Mouse (Mus musculus) cortical plate, adult 2 months (tissue): Measurements from ENCODE around the gene E130208F15Rik. TPM values are rescaled to one million over a fixed set of nuclear protein-coding genes. Genes with fewer than 3 reads are reported as not detected.

Experiments used
- H3K27ac ChIP-seq: fragments of 200-500 bp; 2 replicates; pipeline ENCODE4 v1.5.1; 2012; ENCODE audit warnings: low read length, control low read depth, inconsistent platforms; ENCODE audit not compliant: insufficient read depth
- H3K4me1 ChIP-seq: fragments of 200-500 bp; 2 replicates; pipeline ENCODE4 v1.6.1; 2011; ENCODE audit warnings: low read length; ENCODE audit not compliant: control insufficient read depth, insufficient read depth
- H3K4me3 ChIP-seq: fragments of 200-500 bp; 2 replicates; pipeline ENCODE4 v1.5.1; 2011; ENCODE audit warnings: mild to moderate bottlenecking, low read length, control low read depth; ENCODE audit not compliant: insufficient read depth
- CTCF ChIP-seq: fragments of 200-500 bp; IDR thresholded peaks from 2 replicates; pipeline ENCODE4 v1.5.1; 2011; ENCODE audit warnings: mild to moderate bottlenecking, control low read depth, low read length; ENCODE audit not compliant: insufficient read depth; ENCODE audit errors: extremely low read depth
- POLR2A ChIP-seq: fragments of 200-500 bp; IDR thresholded peaks from 2 replicates; pipeline ENCODE4 v1.6.1; 2011; ENCODE audit warnings: mild to moderate bottlenecking, low read length, control low read depth; ENCODE audit not compliant: insufficient read depth; ENCODE audit errors: extremely low read depth
- polyA plus RNA-seq: library from polyadenylated mRNA; depleted of rRNA; stranded (reverse); fragments of >200 nt; gene quantifications from 2 replicates; pipeline ENCODE4 v1.2.3, GENCODE M21; 2012

The E130208F15Rik gene
- polyA plus RNA-seq, 1 experiment = 0.35 TPM

- Histone ChIP-seq H3K4me3 (no peak overlapping the region; the same call in 1 of the 2 replicates), H3K4me1 (peaks cover 1% of the 10 kb centered on the region; the same call in 1 of the 2 replicates), H3K27ac (no peak overlapping the region)
- no peak for TF ChIP-seq POLR2A
- TF ChIP-seq CTCF = no peak
Measured at GRCm38 (mm10) chr7:30320946-30321345, 594 bp upstream of the E130208F15Rik start.

DNA sequence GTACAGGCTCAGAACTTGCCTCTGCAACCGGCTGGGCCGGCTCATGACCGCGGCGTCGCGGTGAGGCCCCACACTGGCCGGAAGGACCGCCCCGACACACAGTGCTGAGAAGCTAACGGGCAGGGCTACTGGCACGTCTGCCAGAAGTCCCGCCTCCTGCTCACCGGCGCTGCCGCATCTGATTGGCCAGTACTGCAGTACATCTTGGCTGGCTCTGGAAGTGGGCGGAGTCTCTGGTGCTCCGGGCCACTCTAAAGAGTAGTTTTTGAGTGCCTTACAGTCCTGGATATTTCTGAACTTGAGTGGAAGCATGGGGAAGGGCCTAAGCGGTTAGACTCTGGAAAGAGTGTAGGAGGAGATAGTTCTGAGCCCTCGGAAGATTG is 736 bp downstream of the E130208F15Rik start:
- no peak for TF ChIP-seq CTCF
- TF ChIP-seq POLR2A = peak; percentile 85

DNA sequence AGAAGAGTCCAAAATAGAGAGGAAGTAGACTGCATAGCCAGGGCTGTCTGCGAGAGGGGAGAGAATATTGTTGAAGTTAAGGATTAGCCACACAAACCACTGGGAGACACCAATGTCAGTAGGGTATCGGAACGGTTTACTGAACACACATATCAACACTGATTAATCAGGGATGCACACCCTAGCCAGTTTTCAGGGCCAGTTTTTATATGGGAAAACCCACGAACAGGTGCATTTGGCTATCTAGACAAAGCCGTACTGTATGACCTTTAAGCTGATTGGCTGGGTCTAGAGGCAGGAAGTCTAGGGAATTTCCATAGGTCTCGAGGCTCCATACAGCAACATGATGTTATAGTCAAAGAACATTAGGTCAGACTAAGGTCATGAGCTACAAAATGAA is 1.3 kb downstream of the E130208F15Rik start:
- Histone ChIP-seq H3K4me1 (peaks cover 1% of the 10 kb centered on the region), H3K4me3 (peak overlapping the region; percentile 48; the same call in 1 of the 2 replicates), H3K27ac (no peak overlapping the region)
- no peak for TF ChIP-seq POLR2A

More for the DNA sequence above, 736 bp downstream of the E130208F15Rik start:
- Histone ChIP-seq H3K4me1 (peaks cover 1% of the 10 kb centered on the region), H3K4me3 (peak overlapping the region; percentile 48), H3K27ac (peak overlapping the region; percentile 58)

- Histone ChIP-seq H3K4me1 (peaks cover 1% of the 10 kb centered on the region), H3K27ac (peak within 1 kb of the TSS; percentile 18; the same call in 1 of the 2 replicates), H3K4me3 (peak within 1 kb of the TSS; percentile 48; the same call in 1 of the 2 replicates)
- TF ChIP-seq POLR2A (no peak), CTCF (no peak)
Measured at GRCm38 (mm10) chr7:30323795-30324194, 2.3 kb downstream of the E130208F15Rik start, which contains the start of gene Sdhaf1. Gene Sdhaf1 (minus strand): TSS chr7:30323895.

- Histone ChIP-seq H3K4me3 (no peak overlapping the region), H3K27ac (peak overlapping the region; percentile 18; the same call in 1 of the 2 replicates), H3K4me1 (peaks cover 1% of the 10 kb centered on the region)
- TF ChIP-seq POLR2A = no peak
- TF ChIP-seq CTCF = no peak
Measured at GRCm38 (mm10) chr7:30324300-30324944, 2.9 kb downstream of the E130208F15Rik start.

DNA sequence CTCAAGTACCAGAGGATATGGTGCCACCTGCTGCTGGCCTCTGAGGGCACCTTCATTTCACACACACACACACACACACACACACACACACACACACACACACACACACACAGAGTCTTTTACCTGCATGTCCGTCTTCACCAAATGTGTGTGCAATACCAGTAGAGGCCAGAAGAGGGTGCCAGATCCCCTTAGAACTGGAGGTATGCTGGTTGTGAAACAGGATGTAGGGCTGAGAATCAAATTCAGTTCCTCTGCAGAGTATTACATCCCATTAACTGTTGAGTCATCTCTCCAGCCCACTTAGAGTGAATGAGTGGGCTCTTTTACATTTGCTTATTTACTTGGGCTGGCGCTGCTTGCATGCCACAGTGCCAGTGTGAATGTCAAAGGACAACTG is 3.8 kb downstream of the E130208F15Rik start:
- H3K27ac ChIP-seq = no peak overlapping the region
- peak; percentile 48; the same call in 1 of the 2 replicates for TF ChIP-seq CTCF
- TF ChIP-seq POLR2A = no peak
- H3K4me3 ChIP-seq = no peak overlapping the region
- peaks cover 1% of the 10 kb centered on the region for H3K4me1 ChIP-seq

DNA sequence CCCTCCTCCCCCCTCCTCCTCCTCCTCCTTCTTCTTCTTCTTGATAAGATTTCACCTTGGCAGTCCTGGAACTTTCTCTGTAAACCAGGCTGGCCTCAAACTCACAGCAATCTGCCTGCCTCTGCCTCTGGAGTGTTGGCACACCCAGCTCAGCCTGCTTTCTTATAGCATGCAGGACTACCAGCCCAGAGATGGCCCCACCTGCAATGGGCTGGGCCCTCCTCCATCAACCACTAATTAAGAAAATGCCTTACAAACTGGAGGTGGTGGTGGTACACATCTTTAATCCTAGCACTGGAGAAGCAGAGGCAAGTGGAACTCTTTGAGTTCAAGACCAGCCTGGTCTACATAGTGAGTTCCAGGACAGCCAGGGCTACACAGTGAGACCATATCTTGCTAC is 4.9 kb downstream of the E130208F15Rik start:
- no peak overlapping the region for H3K27ac ChIP-seq

GRCm38 (mm10) chr7:30327140-30327539 is 5.6 kb downstream of the E130208F15Rik start:
- H3K4me1 ChIP-seq = peaks cover 1% of the 10 kb centered on the region
- no peak overlapping the region for H3K27ac ChIP-seq
- no peak for TF ChIP-seq CTCF
- TF ChIP-seq POLR2A = no peak
- H3K4me3 ChIP-seq = no peak overlapping the region

More for the DNA sequence above, 4.9 kb downstream of the E130208F15Rik start:
- no peak overlapping the region for H3K4me3 ChIP-seq
- no peak for TF ChIP-seq CTCF
- no peak for TF ChIP-seq POLR2A
- peaks cover 1% of the 10 kb centered on the region for H3K4me1 ChIP-seq

GRCm38 (mm10) chr7:30328379-30328778 is 6.8 kb downstream of the E130208F15Rik start:
- TF ChIP-seq POLR2A (no peak), CTCF (no peak)
- Histone ChIP-seq H3K4me1 (peaks cover 2% of the 10 kb centered on the region), H3K4me3 (no peak overlapping the region), H3K27ac (no peak overlapping the region)

DNA sequence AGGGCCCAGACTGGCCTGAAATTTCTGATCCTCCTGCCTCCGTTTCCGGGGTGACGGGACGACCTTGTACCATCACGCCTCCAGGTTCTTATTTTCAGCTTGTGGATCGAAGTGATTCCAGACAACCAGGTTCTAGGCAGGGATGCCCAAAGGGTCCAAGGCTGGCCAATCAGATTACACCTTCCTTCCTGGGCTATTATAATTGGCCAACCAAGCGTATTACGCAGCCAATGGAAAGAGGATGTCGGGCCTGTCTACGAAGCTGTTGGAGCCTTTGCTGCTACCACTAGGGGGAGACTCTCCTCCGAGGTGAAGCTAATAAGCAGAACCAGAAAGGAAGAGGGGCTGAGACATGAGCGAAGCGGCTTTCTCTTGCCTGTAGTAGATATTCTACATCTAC is 10.3 kb downstream of the E130208F15Rik start:
- peak overlapping the region; percentile 58; the same call in 1 of the 2 replicates for H3K27ac ChIP-seq
- peak; percentile 90 for TF ChIP-seq CTCF
- peak; percentile 78 for TF ChIP-seq POLR2A
- H3K4me1 ChIP-seq = peaks cover 5% of the 10 kb centered on the region
- peak overlapping the region; percentile 34 for H3K4me3 ChIP-seq
